Mouse (Mus musculus) liver, embryonic 18 days (tissue): Measurements from ENCODE around the gene Gtf2f2. TPM values are rescaled to one million over a fixed set of nuclear protein-coding genes. Genes with fewer than 3 reads are reported as not detected.

Source experiments
- polyA plus RNA-seq: library from polyadenylated mRNA; depleted of rRNA; stranded (reverse); fragments of >200 nt; gene quantifications from 2 replicates; pipeline ENCODE4 v1.2.3, GENCODE M21; 2012; rRNA removed

Gene Gtf2f2
- 7.4 and 8.8 TPM in 2 replicates for polyA plus RNA-seq

GRCm38 (mm10) chr14:76010102-76011061 is at the start of gene Gtf2f2:
TSS of gene Gtf2f2 (minus strand) at chr14:76010865.

GRCm38 (mm10) chr14:75954766-75955165 is 55.9 kb downstream of the Gtf2f2 start, which contains the start of gene Kctd4:
TSS of gene Kctd4 (plus strand) at chr14:75955009.

Other genes starting within 250 kb of the Gtf2f2 start
- gene Slc25a30, start 223.8 kb downstream of the Gtf2f2 start, polyA plus RNA-seq = 3.7 and 3.9 TPM in 2 replicates
- gene Tpt1, start 165.8 kb downstream of the Gtf2f2 start, polyA plus RNA-seq = 1,386 and 1,637 TPM in 2 replicates
- gene Kctd4, start 55.9 kb downstream of the Gtf2f2 start, polyA plus RNA-seq = not detected in 2 replicates
- 2.9 and 3.0 TPM in 2 replicates for gene Gpalpp1, start 99.9 kb upstream of the Gtf2f2 start, polyA plus RNA-seq
- 2.5 and 2.6 TPM in 2 replicates for gene Nufip1, start 100.0 kb upstream of the Gtf2f2 start, polyA plus RNA-seq